Mouse (Mus musculus): Measurements from ENCODE around the gene Palm2.

- TF ChIP-seq CTCF (IDR thresholded peaks at IDR 0.05; ENCODE audit: low read depth) (no peak), EP300 (IDR thresholded peaks at IDR 0.05; ENCODE audit: low read depth) (no peak)
Measured at GRCm38 (mm10) chr4:57569069-57569355, 135.0 kb downstream of the Palm2 start.

All from liver, postnatal 0 days (tissue).